Mouse (Mus musculus) testis, adult 2 months (tissue): ENCODE results near the gene Btn2a2.

Experiments
- CTCF ChIP-seq: fragments of 200-500 bp; IDR thresholded peaks from 2 replicates; pipeline ENCODE4 v1.5.1; 2012; ENCODE audit warnings: low read depth, mild to moderate bottlenecking, inconsistent platforms, low read length, moderate library complexity; ENCODE audit not compliant: control insufficient read depth, insufficient read depth, insufficient replicate concordance
- POLR2A ChIP-seq: fragments of 200-500 bp; IDR thresholded peaks from 2 replicates; pipeline ENCODE4 v1.6.1; 2012; ENCODE audit warnings: low read depth, mild to moderate bottlenecking, inconsistent platforms, low read length, moderate library complexity; ENCODE audit not compliant: control insufficient read depth

DNA sequence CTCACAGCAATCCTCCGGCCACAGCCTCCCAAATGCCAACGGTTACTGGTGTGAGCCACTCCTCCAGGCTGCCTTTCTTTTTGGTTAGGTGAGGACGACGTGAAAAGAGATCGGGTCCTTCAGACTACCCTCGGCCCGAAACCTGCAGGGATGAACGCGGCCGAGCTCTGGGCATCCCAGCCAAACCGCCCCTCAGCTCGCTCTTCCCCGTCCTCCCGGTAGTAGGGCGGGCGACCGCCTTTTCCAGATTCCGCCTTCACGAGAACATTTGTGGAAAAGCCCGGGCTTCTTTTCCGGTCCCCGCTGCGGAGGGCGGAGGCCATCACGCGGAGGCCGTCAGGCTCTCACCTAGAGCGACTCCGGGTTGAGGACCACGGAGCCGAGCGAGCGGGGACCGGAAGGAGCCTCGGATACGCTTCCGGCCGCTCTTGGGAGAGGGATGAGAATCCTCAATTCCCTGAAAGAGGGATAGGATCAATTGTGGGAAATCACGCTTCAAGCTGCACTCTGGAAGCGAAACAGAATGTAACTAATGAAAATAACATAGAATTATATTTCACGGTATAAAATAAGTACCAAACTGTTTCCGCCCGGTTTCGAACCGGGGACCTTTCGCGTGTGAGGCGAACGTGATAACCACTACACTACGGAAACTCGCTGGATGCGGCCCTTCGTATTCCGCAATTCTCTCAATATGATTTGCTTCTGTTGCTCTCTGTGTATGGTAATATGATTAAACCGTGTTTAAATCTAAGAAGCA, 42.9 kb downstream of the Btn2a2 start:
- TF ChIP-seq POLR2A: peak; percentile 71
- TF ChIP-seq CTCF: no peak
